Mouse (Mus musculus) fibroblast of lung, adult 2 months (primary cell): ENCODE results near the gene Cyp2t4.

Experiments used
- DNase-seq: peaks from one replicate; pipeline ENCODE4 v3.0.0-alpha.2; 2011; ENCODE audit warnings: low read depth

The Cyp2t4 gene

DNA sequence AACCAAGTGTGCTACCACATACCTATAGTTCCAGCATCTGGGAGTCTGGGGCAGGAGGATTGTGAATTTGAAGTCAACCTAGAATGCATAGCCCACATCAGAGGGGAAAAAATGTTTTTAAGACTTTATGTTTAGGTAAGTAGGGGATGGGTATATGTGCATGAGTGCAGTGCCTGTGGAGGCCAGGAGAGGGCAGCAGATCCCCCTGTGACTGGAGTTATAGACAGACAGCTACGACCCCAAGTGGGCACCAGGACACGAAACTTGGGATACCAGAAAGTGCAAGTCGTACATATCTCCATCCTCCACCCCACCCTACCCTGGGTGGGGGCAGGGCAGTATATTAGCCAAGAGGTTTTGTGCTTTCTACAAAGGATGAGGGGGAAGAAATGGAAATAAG, 31.4 kb downstream of the Cyp2t4 start:
- DNase-seq = no peak

DNA sequence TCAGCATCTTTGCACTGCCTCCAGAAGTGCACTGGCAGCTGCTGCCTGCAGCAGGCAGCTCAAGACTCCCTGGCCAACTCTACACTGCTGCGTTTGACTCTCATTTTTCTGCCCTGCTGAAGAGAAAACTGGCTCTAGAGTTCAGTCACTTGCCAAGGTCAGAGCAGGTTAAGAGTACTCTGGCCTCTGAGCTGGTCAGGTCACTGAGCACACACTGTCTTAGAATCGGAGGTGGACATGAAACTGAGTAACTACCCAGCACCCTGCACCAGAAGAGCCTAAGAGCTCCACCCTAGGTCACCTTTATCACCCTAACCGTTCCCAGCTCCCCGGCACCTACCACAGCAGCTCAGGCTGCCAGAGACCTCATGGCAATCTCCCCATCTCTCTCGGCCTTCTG, 32.5 kb downstream of the Cyp2t4 start:
- no peak for DNase-seq

DNA sequence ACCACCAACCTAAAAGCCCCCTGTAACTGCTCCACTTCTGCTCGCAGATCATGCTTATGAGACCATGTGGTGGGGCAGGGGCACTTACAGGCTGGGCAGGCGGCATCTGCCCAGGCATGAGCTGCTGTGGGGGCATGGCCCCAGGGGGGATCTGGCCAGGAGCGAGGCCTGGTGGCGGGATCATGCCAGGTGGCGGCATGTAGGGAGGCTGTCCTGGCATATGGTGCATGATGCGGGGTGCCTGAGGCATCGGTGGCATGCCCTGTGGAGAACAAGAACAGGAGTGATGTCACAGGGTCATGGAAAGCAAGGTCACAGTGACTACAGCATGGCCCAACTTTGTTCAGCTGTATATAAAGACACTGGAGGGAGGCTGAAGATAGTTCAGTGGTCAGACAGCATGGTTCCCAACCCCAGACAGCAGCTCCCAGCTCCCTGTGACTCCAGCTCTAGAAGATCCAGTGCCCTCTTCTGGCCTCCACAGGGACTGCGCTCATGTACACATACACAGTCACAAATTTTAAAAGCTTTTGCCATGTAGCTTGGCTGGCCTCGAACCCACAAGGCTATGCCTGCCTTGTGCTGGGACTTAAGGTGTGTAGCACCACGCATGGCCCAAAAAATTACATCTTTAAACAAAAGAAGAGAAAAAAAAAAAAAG, 35.9 kb downstream of the Cyp2t4 start:
- no peak for DNase-seq

DNA sequence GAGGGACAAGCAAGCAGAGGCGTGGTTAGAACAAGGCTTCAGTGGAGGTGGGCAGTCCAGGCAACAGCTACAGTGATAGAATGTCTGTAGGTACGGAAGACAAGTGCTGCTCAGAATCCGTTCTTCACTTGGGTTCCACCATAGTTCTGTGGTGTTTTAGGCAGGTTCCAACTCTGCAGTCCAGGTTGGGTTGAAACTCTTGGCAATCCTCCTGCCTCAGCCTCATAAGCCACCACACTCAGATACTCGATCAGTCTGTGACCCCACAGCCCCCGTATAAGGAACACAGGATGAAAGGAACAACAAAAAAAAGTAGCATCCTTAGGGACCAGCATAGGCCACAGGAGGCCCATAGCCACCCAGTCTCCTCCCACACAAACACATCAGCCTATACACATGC, 38.9 kb downstream of the Cyp2t4 start:
- DNase-seq = no peak

DNA sequence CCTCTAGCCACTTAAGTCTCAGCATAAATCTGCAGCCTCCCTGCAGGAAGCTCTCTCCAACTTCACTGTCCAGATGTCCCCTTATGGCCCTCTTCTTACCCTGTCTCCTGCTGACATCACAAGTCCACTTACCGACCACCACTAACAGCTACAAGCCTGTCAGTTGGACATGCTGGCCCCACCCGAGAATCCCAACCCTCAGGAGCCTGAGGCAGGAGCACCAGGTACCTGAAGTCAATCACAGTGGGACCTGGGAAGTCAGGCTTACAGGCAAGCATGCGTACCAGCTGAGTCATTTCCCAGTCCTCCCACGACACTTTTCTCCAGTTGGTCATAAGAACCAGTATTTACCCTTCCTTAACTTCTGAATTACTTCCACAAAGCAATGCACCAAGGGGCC, 40.2 kb downstream of the Cyp2t4 start:
- no peak for DNase-seq

DNA sequence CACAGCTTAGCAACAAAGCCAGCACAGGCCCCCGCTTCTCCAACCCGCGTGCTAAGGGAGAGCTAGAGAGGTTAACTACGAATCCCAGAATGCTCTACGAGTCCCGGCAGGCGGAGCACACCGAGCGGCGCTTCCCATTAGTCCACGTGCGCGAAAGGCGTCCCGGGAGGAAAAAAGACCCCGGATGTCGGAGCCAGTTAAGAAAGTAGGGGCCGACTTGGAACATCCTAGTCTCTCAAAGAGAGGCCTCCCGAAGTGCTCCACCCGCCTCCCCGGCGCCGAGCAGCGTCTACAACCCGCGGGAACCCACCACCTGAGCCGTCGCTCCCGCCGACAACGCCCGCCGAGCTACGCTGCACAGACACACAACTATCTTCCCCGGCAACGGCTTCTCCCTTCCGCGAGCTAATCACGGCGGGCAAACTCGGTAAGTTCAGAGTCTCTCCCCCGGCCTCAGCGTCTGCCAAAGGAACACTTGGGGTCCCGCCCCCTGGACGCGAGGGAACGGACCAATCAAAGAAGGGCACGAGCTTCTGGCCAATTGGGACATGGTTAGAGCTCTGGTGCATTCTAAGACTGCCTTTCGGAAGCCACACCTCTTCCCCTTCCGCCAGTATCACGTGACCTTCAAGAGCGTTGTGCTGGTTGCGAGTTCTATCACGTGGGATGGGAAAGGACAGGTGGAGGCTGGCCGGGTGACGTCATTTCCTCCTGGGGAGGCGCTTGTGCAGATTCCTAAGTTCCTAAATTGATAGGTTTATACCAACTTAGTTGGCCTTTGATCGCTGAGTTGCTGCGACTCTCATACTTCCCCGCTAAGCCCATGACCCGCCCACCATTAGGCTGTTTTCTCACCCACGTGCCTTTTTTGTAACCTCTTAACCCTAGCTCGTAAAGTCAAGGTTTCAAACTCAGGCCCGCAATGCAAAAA, 42.4 kb downstream of the Cyp2t4 start, which contains the start of the genes BC024978 and Snrpa:
Gene BC024978 (plus strand): TSS at position 101 of the 931 bp plus-strand sequence.
Gene Snrpa (minus strand): TSS at position 591 of the 931 bp plus-strand sequence.
- peak; percentile 99 for DNase-seq

DNA sequence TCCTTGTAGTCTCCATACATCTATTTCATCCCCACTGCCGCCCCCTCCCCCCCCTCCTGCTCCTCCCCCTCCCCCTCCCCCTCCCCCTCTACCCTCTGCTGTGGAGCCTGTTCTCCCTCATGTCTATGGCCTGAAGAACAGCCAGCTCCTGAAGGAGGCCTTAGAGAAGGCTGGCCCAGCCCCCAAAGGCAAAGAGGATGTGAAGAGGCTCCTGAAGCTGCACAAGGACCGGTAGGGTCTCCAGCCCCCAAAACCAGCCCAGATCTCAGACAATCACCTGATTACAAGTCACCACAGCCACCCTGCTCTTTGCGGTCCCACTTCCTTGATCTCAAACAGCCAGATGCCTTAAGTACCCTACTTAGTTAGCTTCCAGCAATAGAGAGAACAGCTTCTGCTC, 43.6 kb downstream of the Cyp2t4 start:
- no peak for DNase-seq

DNA sequence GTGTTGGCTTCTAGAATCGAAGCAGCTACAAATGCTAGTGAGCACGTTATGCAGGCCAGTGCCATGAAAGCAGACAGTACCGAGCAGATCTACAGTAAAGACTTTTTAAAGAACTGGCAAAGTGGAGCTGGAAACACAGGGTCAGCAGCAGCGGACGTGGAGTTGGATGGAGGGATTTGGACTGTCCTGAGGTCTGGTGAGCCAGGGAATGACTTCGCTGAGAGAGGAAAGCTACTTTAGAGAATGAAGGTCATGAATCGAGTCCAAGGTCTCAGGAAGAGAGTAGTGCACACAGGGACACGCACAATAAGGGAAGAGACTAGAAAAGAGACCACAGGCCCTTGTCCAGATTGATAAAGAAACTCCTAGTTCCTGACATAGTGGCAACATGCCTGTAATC, 44.1 kb downstream of the Cyp2t4 start:
- DNase-seq = no peak

DNA sequence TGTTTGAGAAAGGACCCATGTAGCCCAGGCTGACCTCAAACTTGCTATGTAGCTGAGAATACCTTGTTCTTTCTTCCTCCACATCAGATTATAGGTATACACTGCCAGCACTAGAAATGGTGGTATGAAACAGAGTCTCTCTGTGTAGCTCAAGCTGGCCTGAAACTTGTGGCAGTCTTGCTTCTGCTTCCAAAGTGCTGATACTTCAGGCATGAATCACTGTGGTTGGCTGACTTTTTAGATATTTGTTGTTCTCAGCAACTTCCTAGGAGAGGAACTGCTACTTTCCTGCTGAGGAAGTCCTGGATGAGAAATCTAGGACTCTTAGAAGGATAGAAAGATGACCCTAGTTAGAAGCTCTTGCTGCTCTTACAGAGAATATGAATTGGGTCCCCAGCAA, 44.8 kb downstream of the Cyp2t4 start:
- no peak for DNase-seq

DNA sequence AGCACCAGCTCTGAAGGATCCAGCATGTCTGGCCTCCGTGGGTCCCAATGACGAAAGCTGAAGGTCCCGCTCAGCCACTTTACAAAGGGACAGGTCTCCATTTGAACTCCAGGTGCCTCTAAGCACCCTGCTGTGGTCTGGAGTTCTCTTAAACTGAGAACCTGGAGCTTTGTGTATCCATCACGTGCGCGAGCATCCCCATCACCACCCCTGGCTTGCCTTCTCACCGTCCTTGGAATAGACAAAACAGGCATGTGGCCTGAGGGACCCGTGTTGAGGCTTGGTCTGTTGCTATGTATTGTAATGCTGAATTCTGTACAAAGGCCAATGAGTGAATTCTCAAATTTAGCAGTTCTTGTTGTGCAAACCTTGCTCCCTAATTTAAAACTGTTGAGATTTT, 45.3 kb downstream of the Cyp2t4 start:
- DNase-seq = no peak

DNA sequence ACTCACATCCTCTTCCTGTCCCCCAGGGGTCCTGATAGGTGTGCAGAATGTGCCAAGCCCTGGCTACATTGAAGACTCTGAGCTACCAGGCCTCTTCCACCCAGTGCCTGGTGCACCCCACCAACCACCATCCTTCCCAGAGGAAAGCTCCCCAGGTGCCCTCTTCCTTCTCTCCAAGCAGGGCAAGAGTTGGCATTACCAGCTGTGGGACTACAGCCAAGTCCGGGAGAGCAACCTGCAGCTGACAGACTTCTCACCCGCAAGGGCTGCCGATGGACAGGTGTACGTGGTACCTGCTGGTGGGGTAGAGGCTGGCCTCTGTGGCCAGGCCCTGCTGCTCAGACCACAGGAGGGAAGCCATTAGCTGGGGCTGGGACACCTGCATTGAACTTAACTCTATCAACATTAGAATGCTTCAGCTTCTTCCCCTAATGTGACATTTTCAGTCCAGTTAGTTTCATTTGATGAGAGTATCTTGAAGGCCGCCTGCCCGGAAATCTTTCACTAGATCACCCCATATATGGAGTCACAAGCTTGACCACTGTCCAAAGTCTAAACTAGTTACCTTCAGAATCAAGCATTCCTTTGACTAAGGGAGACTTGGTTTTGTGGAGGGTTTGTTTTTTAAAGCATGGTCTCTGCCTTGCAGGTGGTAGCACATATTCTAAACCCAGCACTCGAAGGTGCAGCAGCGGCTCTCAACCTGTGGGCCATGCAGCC, 50.4 kb downstream of the Cyp2t4 start:
- DNase-seq = no peak
